Mouse (Mus musculus) erythroblast, embryonic 14.5 days (primary cell): ENCODE measurements around the gene AI854703.
"Not testable (repeated sequence)": the region's sequence is repeated elsewhere in the genome, so short reads cannot be mapped to it uniquely, and the experiment has no call there.

Experiments used
- GATA1 ChIP-seq: IDR thresholded peaks from 2 replicates; pipeline ENCODE4 v1.6.1; 2012; ENCODE audit warnings: low read length, inconsistent platforms, mixed read lengths
- TAL1 ChIP-seq: IDR thresholded peaks from 3 replicates; pipeline ENCODE4 v1.6.1; 2012; ENCODE audit warnings: low read length, inconsistent platforms, mixed read lengths

DNA sequence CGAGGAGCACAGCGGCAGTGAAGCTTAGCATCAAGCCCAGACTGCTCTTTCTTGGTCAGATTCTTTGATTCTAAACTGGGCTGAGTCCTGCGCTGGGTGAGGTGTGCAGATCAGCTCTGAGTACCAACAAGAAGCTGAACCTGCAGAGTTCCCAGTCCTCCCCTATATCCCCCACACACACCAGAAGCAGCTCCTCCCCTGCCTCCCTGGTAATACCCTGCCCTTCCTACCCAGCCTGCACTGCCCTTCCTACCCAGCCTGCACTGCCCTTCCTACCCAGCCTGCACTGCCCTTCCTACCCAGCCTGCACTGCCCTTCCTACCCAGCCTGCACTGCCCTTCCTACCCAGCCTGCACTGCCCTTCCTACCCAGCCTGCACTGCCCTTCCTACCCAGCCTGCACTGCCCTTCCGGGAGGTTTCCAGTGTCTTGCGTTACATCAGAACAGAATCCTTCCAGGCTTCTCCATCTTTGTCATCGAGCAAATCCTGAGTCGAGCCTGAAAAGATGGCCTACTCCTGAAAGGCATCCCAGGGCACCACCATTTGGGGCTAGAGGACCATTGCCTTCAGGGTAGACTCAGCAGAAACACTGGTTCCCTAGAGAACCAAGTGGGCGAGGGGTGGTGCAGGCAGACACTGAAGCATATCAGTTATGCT lies 4.2 kb upstream of the AI854703 start:
- not testable (repeated sequence) for TF ChIP-seq GATA1, TAL1
